Mouse (Mus musculus) MEL (cell line): ENCODE data around the gene Itga8. TPM values are rescaled to one million over a fixed set of nuclear protein-coding genes. Genes with fewer than 3 reads are reported as not detected.

ENCODE experiments used
- DNase-seq: peaks from one replicate; pipeline ENCODE4 v3.0.0; 2011; ENCODE audit warnings: low read depth, low spot score
- H3K27ac ChIP-seq: 2 replicates; pipeline ENCODE4 v1.5.1; 2012; ENCODE audit warnings: low read depth, mild to moderate bottlenecking, control low read depth, low read length, moderate library complexity; ENCODE audit not compliant: control insufficient read depth
- H3K27me3 ChIP-seq, 2 experiments: fragments of 150-350 bp in 1 of 2; sonication (generic) in 1 of 2; 2 replicates each; pipeline ENCODE4 v1.6.1; 2012; ENCODE audit warnings: low read length in 2 of 2, mild to moderate bottlenecking in 2 of 2, improper control_type of control experiment in 1 of 2, moderate library complexity in 1 of 2; ENCODE audit not compliant: insufficient read depth in 2 of 2, control insufficient read depth in 1 of 2
- H3K36me3 ChIP-seq, 2 experiments: 2 replicates each; pipeline ENCODE4 v1.6.1; 2012 to 2014; ENCODE audit warnings: low read length in 2 of 2, improper control_type of control experiment in 1 of 2, inconsistent platforms in 1 of 2, mild to moderate bottlenecking in 1 of 2; ENCODE audit not compliant: insufficient read depth in 2 of 2, control insufficient read depth in 1 of 2
- H3K4me1 ChIP-seq, 2 experiments: fragments of 150-350 bp in 1 of 2; sonication (generic) in 1 of 2; 2 replicates each; pipeline ENCODE4 v1.6.1; 2012; ENCODE audit warnings: low read length in 2 of 2, improper control_type of control experiment in 1 of 2, mild to moderate bottlenecking in 1 of 2; ENCODE audit not compliant: insufficient read depth in 2 of 2, control insufficient read depth in 1 of 2
- H3K4me3 ChIP-seq, 2 experiments: fragments of 150-350 bp in 1 of 2; sonication (generic) in 1 of 2; 2 replicates each; pipeline ENCODE4 v1.5.1; 2012; ENCODE audit warnings: low read depth in 2 of 2, low read length in 2 of 2, mild to moderate bottlenecking in 2 of 2, moderate library complexity in 2 of 2, control low read depth in 1 of 2, improper control_type of control experiment in 1 of 2; ENCODE audit not compliant: control insufficient read depth in 1 of 2, insufficient read depth in 1 of 2
- H3K79me2 ChIP-seq: 2 replicates; pipeline ENCODE4 v1.6.1; 2012; ENCODE audit warnings: mild to moderate bottlenecking, low read length, moderate library complexity; ENCODE audit not compliant: control insufficient read depth, poor library complexity, insufficient read depth
- H3K9ac ChIP-seq: 2 replicates; pipeline ENCODE4 v1.6.1; 2012; ENCODE audit warnings: low read depth, mild to moderate bottlenecking, control low read depth, low read length, moderate library complexity; ENCODE audit not compliant: control insufficient read depth, poor library complexity, severe bottlenecking
- H3K9me3 ChIP-seq: fragments of 150-350 bp; sonication (generic); replicated peaks from 2 replicates; pipeline ENCODE4 v1.6.1; 2012; ENCODE audit warnings: mild to moderate bottlenecking, low read length, improper control_type of control experiment, moderate library complexity; ENCODE audit not compliant: insufficient read depth
- CHD2 ChIP-seq: IDR thresholded peaks from 2 replicates; pipeline ENCODE4 v1.6.1; 2011; ENCODE audit warnings: low read length, improper control_type of control experiment
- ELF1 ChIP-seq: IDR thresholded peaks from 2 replicates; pipeline ENCODE4 v1.6.1; 2014; ENCODE audit warnings: low read depth, mild to moderate bottlenecking, inconsistent platforms, low read length, improper control_type of control experiment, moderate library complexity
- GATA1 ChIP-seq: IDR thresholded peaks from 2 replicates; pipeline ENCODE4 v1.6.1; 2011; ENCODE audit warnings: low read depth, low read length, improper control_type of control experiment
- HCFC1 ChIP-seq: IDR thresholded peaks from 2 replicates; pipeline ENCODE4 v1.6.1; 2012; ENCODE audit warnings: low read depth, mild to moderate bottlenecking, inconsistent platforms, low read length, improper control_type of control experiment, moderate library complexity
- JUND ChIP-seq: IDR thresholded peaks from 2 replicates; pipeline ENCODE4 v1.6.1; 2011; ENCODE audit warnings: low read depth, mild to moderate bottlenecking, improper control_type of control experiment, low read length
- KAT2A ChIP-seq: conservative IDR thresholded peaks from 2 replicates; pipeline ENCODE4 v1.6.1; 2012; ENCODE audit warnings: low read depth, low read length, improper control_type of control experiment, inconsistent platforms
- MAX ChIP-seq: IDR thresholded peaks from 2 replicates; pipeline ENCODE4 v1.6.1; 2011; ENCODE audit warnings: low read length, improper control_type of control experiment
- MAZ ChIP-seq: IDR thresholded peaks from 2 replicates; pipeline ENCODE4 v1.6.1; 2012; ENCODE audit warnings: low read depth, mild to moderate bottlenecking, inconsistent platforms, low read length, improper control_type of control experiment
- MXI1 ChIP-seq: IDR thresholded peaks from 2 replicates; pipeline ENCODE4 v1.6.1; 2011; ENCODE audit warnings: mild to moderate bottlenecking, low read depth, low read length, improper control_type of control experiment
- MYC ChIP-seq: IDR thresholded peaks from 2 replicates; pipeline ENCODE4 v1.6.1; 2011; ENCODE audit warnings: low read depth, mild to moderate bottlenecking, low read length, improper control_type of control experiment, moderate library complexity
- NELFE ChIP-seq: IDR thresholded peaks from 2 replicates; pipeline ENCODE4 v1.6.1; 2011; ENCODE audit warnings: low read depth, low read length, improper control_type of control experiment
- RAD21 ChIP-seq: IDR thresholded peaks from 2 replicates; pipeline ENCODE4 v1.6.1; 2011; ENCODE audit warnings: mild to moderate bottlenecking, low read depth, low read length, improper control_type of control experiment
- RCOR1 ChIP-seq: IDR thresholded peaks from 2 replicates; pipeline ENCODE4 v1.6.1; 2012; ENCODE audit warnings: low read depth, mild to moderate bottlenecking, inconsistent platforms, low read length, improper control_type of control experiment
- TBP ChIP-seq: IDR thresholded peaks from 2 replicates; pipeline ENCODE4 v1.8.0; 2011; ENCODE audit warnings: low read depth, low read length, improper control_type of control experiment
- TCF12 ChIP-seq: IDR thresholded peaks from 2 replicates; pipeline ENCODE4 v1.6.1; 2014; ENCODE audit warnings: low read depth, mild to moderate bottlenecking, inconsistent platforms, low read length, improper control_type of control experiment, moderate library complexity
- UBTF ChIP-seq: IDR thresholded peaks from 2 replicates; pipeline ENCODE4 v1.6.1; 2012; ENCODE audit warnings: low read depth, mild to moderate bottlenecking, inconsistent platforms, low read length, improper control_type of control experiment, moderate library complexity, borderline replicate concordance; ENCODE audit not compliant: insufficient read depth
- USF1 ChIP-seq: IDR thresholded peaks from 2 replicates; pipeline ENCODE4 v1.6.1; 2014; ENCODE audit warnings: low read depth, mild to moderate bottlenecking, inconsistent platforms, low read length, improper control_type of control experiment, moderate library complexity
- USF2 ChIP-seq, 2 experiments: IDR thresholded peaks; 2 replicates each; pipeline ENCODE4 v1.6.1; 2011 to 2012; ENCODE audit warnings: improper control_type of control experiment in 2 of 2, low read length in 2 of 2, borderline replicate concordance in 1 of 2, inconsistent platforms in 1 of 2, low read depth in 1 of 2, mild to moderate bottlenecking in 1 of 2; ENCODE audit not compliant: insufficient read depth in 1 of 2
- ZC3H11A ChIP-seq: IDR thresholded peaks from 2 replicates; pipeline ENCODE4 v1.6.1; 2012; ENCODE audit warnings: low read depth, mild to moderate bottlenecking, inconsistent platforms, low read length, improper control_type of control experiment
- ZKSCAN1 ChIP-seq: IDR thresholded peaks from 2 replicates; pipeline ENCODE4 v1.6.1; 2012; ENCODE audit warnings: low read depth, mild to moderate bottlenecking, inconsistent platforms, low read length, improper control_type of control experiment, moderate library complexity
- ZNF384 ChIP-seq: IDR thresholded peaks from 2 replicates; pipeline ENCODE4 v1.6.1; 2012; ENCODE audit warnings: low read depth, mild to moderate bottlenecking, inconsistent platforms, low read length, improper control_type of control experiment
- polyA plus RNA-seq, 2 experiments: library from polyadenylated mRNA; stranded (reverse) in 1 of 2; unstranded in 1 of 2; fragments of >175 nt in 1 of 2; fragments of >200 nt in 1 of 2; gene quantifications; 2 replicates each; pipeline versions ENCODE4 v1.2.1 to v1.2.4; 2012; ENCODE audit warnings: low replicate concordance in 2 of 2, low read depth in 1 of 2; ENCODE audit not compliant: insufficient read length in 2 of 2, insufficient read depth in 1 of 2, missing spikeins in 1 of 2
- total RNA-seq: library from RNA; depleted of rRNA; stranded (reverse); fragments of 300-350 nt; gene quantifications from 2 replicates; pipeline ENCODE4 v1.2.3, GENCODE M21; 2012

Itga8 gene
- total and polyA plus RNA-seq, 3 experiments, result not detected

DNA sequence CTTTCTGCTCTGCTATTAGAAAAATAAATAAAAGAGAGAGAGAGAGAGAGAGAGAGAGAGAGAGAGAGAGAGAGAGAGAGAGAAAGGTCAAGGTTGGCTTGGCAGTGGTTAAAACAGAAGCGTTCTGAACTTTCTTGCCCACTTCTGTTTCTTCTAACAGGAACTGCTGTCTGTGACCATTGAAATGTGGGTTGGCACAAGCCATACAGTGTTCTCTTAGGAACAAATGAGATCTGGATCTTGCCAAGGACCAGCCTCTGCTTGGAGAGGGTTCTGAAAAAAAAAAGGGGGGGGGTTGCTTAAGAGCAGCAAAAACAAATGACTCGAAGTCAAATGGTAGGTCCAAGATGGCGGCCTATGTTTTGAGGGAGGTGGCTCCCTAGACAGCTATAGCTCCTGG, 17.0 kb upstream of the Itga8 start:
- H3K9me3 ChIP-seq, result no peaks in the 10 kb centered on the region
- H3K4me1 ChIP-seq, result peaks cover 0 to 4% of the 10 kb centered on the region in 2 experiments; a peak in 1 of 4 replicates
- H3K27ac ChIP-seq, result no peak overlapping the region
- H3K4me3 ChIP-seq, result no peak overlapping the region
- no peak overlapping the region for H3K9ac ChIP-seq
- no peaks in the 10 kb centered on the region; a peak in 1 of 4 replicates for H3K36me3 ChIP-seq
- H3K27me3 ChIP-seq, result no peaks in the 10 kb centered on the region
- no peaks in the 10 kb centered on the region for H3K79me2 ChIP-seq
- no peak for TF ChIP-seq TCF12
- no peak for TF ChIP-seq MAX
- no peak for TF ChIP-seq JUND
- TF ChIP-seq CHD2, result no peak
- TF ChIP-seq KAT2A, result no peak
- DNase-seq, result no peak

DNA sequence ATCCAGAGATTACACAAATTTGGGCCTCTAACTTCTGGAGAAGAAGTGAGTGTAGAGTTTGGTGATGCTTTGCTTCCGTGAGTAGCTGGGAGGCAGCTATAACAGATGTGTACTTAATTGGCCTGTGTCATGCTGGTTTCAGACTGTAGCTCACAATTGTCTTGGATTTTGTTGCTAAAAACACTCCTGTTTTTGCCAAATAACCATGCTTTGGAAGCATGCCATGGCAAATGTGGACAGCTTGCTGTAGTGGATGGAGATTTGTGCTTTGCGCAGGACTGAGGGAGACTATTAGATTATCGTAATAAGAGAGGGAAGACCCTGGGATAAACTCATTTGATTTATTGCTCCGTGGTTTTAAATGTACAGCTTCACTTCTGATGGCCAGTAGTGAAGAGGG, 16.3 kb upstream of the Itga8 start:
- H3K9ac ChIP-seq, result no peak overlapping the region
- no peak overlapping the region for H3K27ac ChIP-seq
- TF ChIP-seq MXI1 (no peak), ZKSCAN1 (no peak), MYC (no peak), KAT2A (no peak)
- H3K4me3 ChIP-seq, result no peak overlapping the region
- H3K4me1 ChIP-seq, result peaks cover 0 to 4% of the 10 kb centered on the region in 2 experiments; a peak in 1 of 4 replicates
- H3K79me2 ChIP-seq, result no peaks in the 10 kb centered on the region
- H3K27me3 ChIP-seq, result no peaks in the 10 kb centered on the region
- no peaks in the 10 kb centered on the region; a peak in 1 of 4 replicates for H3K36me3 ChIP-seq
- H3K9me3 ChIP-seq, result no peaks in the 10 kb centered on the region
- DNase-seq, result no peak

GRCm38 (mm10) chr2:12317343-12317742, 15.6 kb upstream of the Itga8 start:
- TF ChIP-seq ELF1 (peak; percentile 70), GATA1 (no peak)
- H3K9me3 ChIP-seq, result no peaks in the 10 kb centered on the region
- H3K4me3 ChIP-seq, result no peak overlapping the region
- H3K27me3 ChIP-seq, result no peaks in the 10 kb centered on the region
- no peaks in the 10 kb centered on the region; a peak in 1 of 4 replicates for H3K36me3 ChIP-seq
- H3K27ac ChIP-seq, result no peak overlapping the region
- H3K4me1 ChIP-seq, result peaks cover 0 to 4% of the 10 kb centered on the region in 2 experiments; a peak in 1 of 4 replicates
- DNase-seq, result peak; percentile 80
- H3K79me2 ChIP-seq, result no peaks in the 10 kb centered on the region
- no peak overlapping the region for H3K9ac ChIP-seq

- H3K36me3 ChIP-seq, result no peaks in the 10 kb centered on the region; a peak in 1 of 4 replicates
- no peaks in the 10 kb centered on the region for H3K9me3 ChIP-seq
- no peaks in the 10 kb centered on the region for H3K27me3 ChIP-seq
- H3K4me1 ChIP-seq, result peaks cover 0 to 4% of the 10 kb centered on the region in 2 experiments; a peak in 1 of 4 replicates
- H3K27ac ChIP-seq, result no peak overlapping the region
- no peak for DNase-seq
- no peak overlapping the region for H3K4me3 ChIP-seq
- H3K9ac ChIP-seq, result no peak overlapping the region
- no peaks in the 10 kb centered on the region for H3K79me2 ChIP-seq
- TF ChIP-seq MYC (no peak), MAZ (no peak), UBTF (no peak), ZKSCAN1 (no peak), ZNF384 (no peak), ZC3H11A (no peak), NELFE (no peak), HCFC1 (no peak), USF2 (IDR thresholded peaks at IDR 0.05; ENCODE audit: borderline replicate concordance in 1 of 2, insufficient read depth in 1 of 2, low read depth in 1 of 2, low read length in 2 of 2) (no peak), RAD21 (no peak), TBP (no peak), RCOR1 (no peak), USF1 (no peak)
Observed at GRCm38 (mm10) chr2:12316361-12316760, 14.6 kb upstream of the Itga8 start.
